Mouse (Mus musculus): ENCODE results near the gene Phkg2. TPM values are rescaled to one million over a fixed set of nuclear protein-coding genes. Genes with fewer than 3 reads are reported as not detected.

The Phkg2 gene
- total RNA-seq, 2 experiments from 2014 or later: 78.1 to 79.8 TPM

GRCm38 (mm10) chr7:127586149-127586548 lies 13.0 kb downstream of the Phkg2 start:
- TF ChIP-seq CTCF (IDR thresholded peaks at IDR 0.05): no peak
- intact Hi-C loops (cut with DNase I): no loop called here
- H3K4me3 ChIP-seq: no peak overlapping the region
- H3K27ac ChIP-seq: no peak overlapping the region
- no peak for DNase-seq (ENCODE audit: extremely low spot score in 1 of 2, low spot score in 2 of 2)

- no peak for DNase-seq (ENCODE audit: extremely low spot score in 1 of 2, low spot score in 2 of 2)
- no peak for TF ChIP-seq CTCF (IDR thresholded peaks at IDR 0.05)
- Histone ChIP-seq H3K27ac (peak overlapping the region; percentile 81; the same call in 1 of the 2 replicates), H3K4me3 (peak overlapping the region; percentile 91)
- intact Hi-C loops (cut with DNase I): no loop called here
Measured at GRCm38 (mm10) chr7:127587196-127587595, 14.1 kb downstream of the Phkg2 start.

- Histone ChIP-seq H3K27ac (peak within 1 kb of the TSS; percentile 88), H3K4me3 (peak within 1 kb of the TSS; percentile 91)
- peak; percentile 90 to 93 for DNase-seq (ENCODE audit: extremely low spot score in 1 of 2, low spot score in 2 of 2)
- intact Hi-C loops (cut with DNase I): loop anchor here (2.0 kb wide), 1 partner anchor 75 kb away; no protein-coding TSS in a partner anchor
- no peak; the same call in 1 of the 2 replicates for TF ChIP-seq CTCF (IDR thresholded peaks at IDR 0.05)
Measured at GRCm38 (mm10) chr7:127588011-127588871, 15.1 kb downstream of the Phkg2 start, which contains the start of the genes Ccdc189 and Rnf40. Gene Ccdc189 (minus strand): TSS chr7:127588595. Gene Rnf40 (plus strand): TSS chr7:127588767.

- Histone ChIP-seq H3K27ac (peak overlapping the region; percentile 88), H3K4me3 (peak overlapping the region; percentile 91)
- intact Hi-C loops (cut with DNase I): loop anchor here (2.0 kb wide), 1 partner anchor 76 kb away; no protein-coding TSS in a partner anchor
- no peak for DNase-seq (ENCODE audit: extremely low spot score in 1 of 2, low spot score in 2 of 2)
- no peak for TF ChIP-seq CTCF (IDR thresholded peaks at IDR 0.05)
Measured at GRCm38 (mm10) chr7:127588901-127589300, 15.8 kb downstream of the Phkg2 start.

GRCm38 (mm10) chr7:127589637-127590036 lies 16.5 kb downstream of the Phkg2 start:
- TF ChIP-seq CTCF (IDR thresholded peaks at IDR 0.05): no peak
- H3K27ac ChIP-seq: no peak overlapping the region
- H3K4me3 ChIP-seq: peak overlapping the region; percentile 91
- intact Hi-C loops (cut with DNase I): loop anchor here (2.0 kb wide), 1 partner anchor 77 kb away; no protein-coding TSS in a partner anchor
- no peak for DNase-seq (ENCODE audit: extremely low spot score in 1 of 2, low spot score in 2 of 2)

GRCm38 (mm10) chr7:127591108-127591507 lies 18.0 kb downstream of the Phkg2 start:
- no peak for TF ChIP-seq CTCF (IDR thresholded peaks at IDR 0.05)
- intact Hi-C loops (cut with DNase I): no loop called here
- DNase-seq (ENCODE audit: extremely low spot score in 1 of 2, low spot score in 2 of 2): no peak
- Histone ChIP-seq H3K27ac (no peak overlapping the region), H3K4me3 (no peak overlapping the region)

GRCm38 (mm10) chr7:127592575-127592974 lies 19.4 kb downstream of the Phkg2 start:
- TF ChIP-seq CTCF (IDR thresholded peaks at IDR 0.05): no peak
- DNase-seq (ENCODE audit: extremely low spot score in 1 of 2, low spot score in 2 of 2): no peak
- Histone ChIP-seq H3K4me3 (no peak overlapping the region), H3K27ac (no peak overlapping the region)
- intact Hi-C loops (cut with DNase I): no loop called here

- no peak for DNase-seq (ENCODE audit: extremely low spot score in 1 of 2, low spot score in 2 of 2)
- no peak for TF ChIP-seq CTCF (IDR thresholded peaks at IDR 0.05)
- intact Hi-C loops (cut with DNase I): no loop called here
- Histone ChIP-seq H3K4me3 (no peak overlapping the region), H3K27ac (no peak overlapping the region)
Measured at GRCm38 (mm10) chr7:127596747-127597146, 23.6 kb downstream of the Phkg2 start.

GRCm38 (mm10) chr7:127600612-127601011 lies 27.5 kb downstream of the Phkg2 start:
- H3K4me3 ChIP-seq: no peak overlapping the region
- DNase-seq (ENCODE audit: extremely low spot score in 1 of 2, low spot score in 2 of 2): no peak
- no peak overlapping the region for H3K27ac ChIP-seq
- no peak for TF ChIP-seq CTCF (IDR thresholded peaks at IDR 0.05)
- intact Hi-C loops (cut with DNase I): no loop called here

GRCm38 (mm10) chr7:127601735-127602134 lies 28.6 kb downstream of the Phkg2 start:
- intact Hi-C loops (cut with DNase I): no loop called here
- no peak; the same call in 1 of the 2 replicates for TF ChIP-seq CTCF (IDR thresholded peaks at IDR 0.05)
- H3K27ac ChIP-seq: no peak overlapping the region
- no peak overlapping the region for H3K4me3 ChIP-seq
- DNase-seq (ENCODE audit: extremely low spot score in 1 of 2, low spot score in 2 of 2): no peak

- intact Hi-C loops (cut with DNase I): no loop called here
- TF ChIP-seq CTCF (IDR thresholded peaks at IDR 0.05): no peak
- Histone ChIP-seq H3K4me3 (no peak overlapping the region), H3K27ac (no peak overlapping the region)
- no peak for DNase-seq (ENCODE audit: extremely low spot score in 1 of 2, low spot score in 2 of 2)
Measured at GRCm38 (mm10) chr7:127602903-127603302, 29.8 kb downstream of the Phkg2 start.

- H3K4me3 ChIP-seq: no peak overlapping the region
- TF ChIP-seq CTCF (IDR thresholded peaks at IDR 0.05): no peak
- DNase-seq (ENCODE audit: extremely low spot score in 1 of 2, low spot score in 2 of 2): no peak
- intact Hi-C loops (cut with DNase I): no loop called here
- H3K27ac ChIP-seq: no peak overlapping the region
Measured at GRCm38 (mm10) chr7:127604256-127604655, 31.1 kb downstream of the Phkg2 start.

Measured in left cerebral cortex, adult 2 months (tissue).